Comparison of ENCODE assay signal across 7 mouse cellular contexts in the genomic region with DNA sequence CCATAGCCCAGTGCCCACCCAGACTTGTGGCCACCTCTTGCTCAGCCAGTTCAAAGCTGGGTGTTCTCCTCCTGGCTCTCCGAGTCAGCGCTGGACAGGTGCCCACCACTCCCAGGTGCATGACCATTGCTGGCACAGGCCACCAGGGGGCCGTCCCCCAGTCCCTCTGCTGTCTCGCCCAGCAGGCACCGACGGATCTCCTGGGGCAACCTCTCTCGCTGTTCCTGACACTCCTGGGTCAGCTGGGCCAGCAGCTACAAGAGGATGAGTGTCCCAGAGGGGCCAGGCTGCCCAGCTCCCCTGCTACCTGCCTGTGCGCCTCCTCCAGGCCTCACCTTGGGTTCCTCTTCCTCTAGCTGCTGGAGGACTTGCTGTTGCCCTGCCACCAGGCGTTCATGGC. TPM values are rescaled to one million over a fixed set of nuclear protein-coding genes. Genes with fewer than 3 reads are reported as not detected.
DNase-seq lines count a peak whose midpoint lies in the region; ATAC-seq and TF ChIP-seq lines count a peak whose summit lies in the region.

No protein-coding gene starts in this region.

- DNase-seq in kidney, adult 11 months, result peak; percentile 65
- peak; percentile 18 for DNase-seq in MEL (ENCODE audit: low read depth, low spot score)
- peak; percentile 34 to 71 for DNase-seq in cerebellum, postnatal 25 days
- DNase-seq in lung, postnatal 14 days, result peak; percentile 75
- DNase-seq in gastrocnemius, postnatal 36 days, result no peak

- H3K27ac ChIP-seq in kidney, embryonic 14.5 days (ENCODE audit: low read depth, low read length), result no peak overlapping the region
- H3K27ac ChIP-seq in MEL (ENCODE audit: control insufficient read depth, low read depth, low read length), result no peak overlapping the region

- no peak for TF ChIP-seq RAD21 in MEL (IDR thresholded peaks at IDR 0.05; ENCODE audit: low read depth, low read length)

- H3K4me2 ChIP-seq in kidney, embryonic 14.5 days (replicated peaks; ENCODE audit: low read depth, low read length), result no peak overlapping the region

- no peak overlapping the region for H3K9ac ChIP-seq in kidney, embryonic 14.5 days (ENCODE audit: low read depth, low read length)
- H3K9ac ChIP-seq in MEL (ENCODE audit: control insufficient read depth, low read depth, low read length, poor library complexity, severe bottlenecking), result no peak overlapping the region

- intact Hi-C loops in gastrocnemius, postnatal 36 days (cut with DNase I), result loop anchor here (2.0 kb wide), 1 partner anchor 13 kb away; a partner anchor contains a TSS

- H3K4me3 ChIP-seq in kidney, embryonic 14.5 days (ENCODE audit: low read length), result no peak overlapping the region
- no peak overlapping the region for H3K4me3 ChIP-seq in MEL (ENCODE audit: control insufficient read depth in 1 of 2, insufficient read depth in 1 of 2, low read depth in 2 of 2, low read length in 2 of 2)

- H3K9me3 ChIP-seq in kidney, embryonic 14.5 days (ENCODE audit: control insufficient read depth, low read length), result no peaks in the 10 kb centered on the region
- H3K9me3 ChIP-seq in MEL (replicated peaks; ENCODE audit: insufficient read depth, low read length), result no peaks in the 10 kb centered on the region

- no peak for TF ChIP-seq EP300 in MEL (IDR thresholded peaks at IDR 0.05; ENCODE audit: low read depth in 1 of 2, low read length in 2 of 2)

- ATAC-seq in kidney, embryonic 14.5 days (ENCODE audit: low FRiP score, low TSS enrichment), result no peak
- no peak for ATAC-seq in megakaryocyte progenitor cell, adult 5-6 weeks (replicated peaks; ENCODE audit: poor library complexity)

- H3K79me2 ChIP-seq in MEL (ENCODE audit: control insufficient read depth, insufficient read depth, low read length, poor library complexity), result peaks cover 1% of the 10 kb centered on the region; the same call in 1 of the 2 replicates

- 54% methylated on average over 9 of the region's 9 CpGs for WGBS in kidney, embryonic 14.5 days

- no peaks in the 10 kb centered on the region for H3K27me3 ChIP-seq in kidney, embryonic 14.5 days (ENCODE audit: control insufficient read depth, insufficient read depth, low read length)
- no peaks in the 10 kb centered on the region for H3K27me3 ChIP-seq in MEL (ENCODE audit: control insufficient read depth in 1 of 2, insufficient read depth in 2 of 2, low read length in 2 of 2)

- no peak for TF ChIP-seq POLR2A in MEL (IDR thresholded peaks at IDR 0.05; ENCODE audit: control insufficient read depth in 1 of 2, insufficient read depth in 1 of 2, low read depth in 1 of 2, low read length in 2 of 2, poor library complexity in 1 of 2)

- H3K4me1 ChIP-seq in kidney, embryonic 14.5 days (ENCODE audit: control insufficient read depth, insufficient read depth, low read length), result peaks cover 15% of the 10 kb centered on the region
- 0 out of 4 replicates have a peak, but pooled peaks cover 0 to 6% of the 10 kb centered on the region in 2 experiments for H3K4me1 ChIP-seq in MEL (ENCODE audit: control insufficient read depth in 1 of 2, insufficient read depth in 2 of 2, low read length in 2 of 2)

- peaks cover 55% of the 10 kb centered on the region for H3K36me3 ChIP-seq in kidney, embryonic 14.5 days (ENCODE audit: control insufficient read depth, insufficient read depth, low read length)
- H3K36me3 ChIP-seq in MEL (ENCODE audit: control insufficient read depth in 1 of 2, insufficient read depth in 2 of 2, low read length in 2 of 2), result peaks cover 2 to 6% of the 10 kb centered on the region in 2 experiments; a peak in 2 of 4 replicates

- peak; percentile 21 to 49 (median 37); a peak in 4 of 6 replicates for TF ChIP-seq CTCF in MEL (IDR thresholded peaks at IDR 0.05 in 2 of 3, conservative IDR thresholded peaks at IDR 0.05 in 1 of 3; ENCODE audit: control insufficient read depth in 1 of 3, insufficient read depth in 1 of 3, low read depth in 2 of 3, low read length in 3 of 3, poor library complexity in 1 of 3, severe bottlenecking in 1 of 3)

TF ChIP-seq in MEL, 35 proteins besides CTCF, POLR2A, EP300 and RAD21:
- no peak for TF ChIP-seq GATA1 (IDR thresholded peaks at IDR 0.05; ENCODE audit: low read depth, low read length)
- no peak for TF ChIP-seq ZNF384 (IDR thresholded peaks at IDR 0.05; ENCODE audit: low read depth, low read length)
- TF ChIP-seq BHLHE40 (IDR thresholded peaks at IDR 0.05; ENCODE audit: borderline replicate concordance, low read depth, low read length), result no peak
- no peak for TF ChIP-seq ZKSCAN1 (IDR thresholded peaks at IDR 0.05; ENCODE audit: low read depth, low read length)
- no peak for TF ChIP-seq UBTF (IDR thresholded peaks at IDR 0.05; ENCODE audit: borderline replicate concordance, insufficient read depth, low read depth, low read length)
- no peak for TF ChIP-seq TAL1 (IDR thresholded peaks at IDR 0.05; ENCODE audit: low read length)
- no peak for TF ChIP-seq CHD2 (IDR thresholded peaks at IDR 0.05; ENCODE audit: low read length)
- no peak for TF ChIP-seq TCF12 (IDR thresholded peaks at IDR 0.05; ENCODE audit: low read depth, low read length)
- no peak for TF ChIP-seq USF1 (IDR thresholded peaks at IDR 0.05; ENCODE audit: low read depth, low read length)
- TF ChIP-seq MAFK (IDR thresholded peaks at IDR 0.05; ENCODE audit: borderline replicate concordance, low read depth, low read length), result no peak
- no peak for TF ChIP-seq MEF2A (IDR thresholded peaks at IDR 0.05; ENCODE audit: extremely low read depth, insufficient replicate concordance, low read depth, low read length, poor library complexity, severe bottlenecking)

RNA-seq across cellular contexts. Expression of a gene that starts 11.8 kb away (rescaled TPM):
- polyA plus RNA-seq in kidney, embryonic 14.5 days (2014; fragmentation: Nextera tagmentation; extraction: Ambion mirVana), result 23.3 and 27.4 TPM in 2 replicates
- 21.3 and 27.1 TPM in 2 replicates for total RNA-seq in MEL (2012; rRNA removed)
- 10 to 100 TPM in 1 of 2 experiments, not detected in 1; 35.3 TPM for polyA plus RNA-seq in MEL (2012; ENCODE audit: insufficient read depth in 1 of 2, insufficient read length in 2 of 2, low read depth in 1 of 2, low replicate concordance in 2 of 2, missing spikeins in 1 of 2)
- total RNA-seq in megakaryocyte progenitor cell, adult 5-6 weeks (2015), result 9.4 and 13.1 TPM in 2 replicates
- 14.0 and 20.3 TPM in 2 replicates for total RNA-seq in megakaryocyte progenitor cell, adult 5-6 weeks (2017)
- total RNA-seq in gastrocnemius, postnatal 36 days (2021), result 1 to 10 TPM; 9.4 to 9.7 TPM

RNA-seq across cellular contexts. Expression of a gene that starts 12.4 kb away (rescaled TPM):
- polyA plus RNA-seq in kidney, embryonic 14.5 days (2014; fragmentation: Nextera tagmentation; extraction: Ambion mirVana), result 65.5 and 70.9 TPM in 2 replicates
- 37.7 and 51.7 TPM in 2 replicates for total RNA-seq in MEL (2012; rRNA removed)
- polyA plus RNA-seq in MEL (2012; ENCODE audit: insufficient read depth in 1 of 2, insufficient read length in 2 of 2, low read depth in 1 of 2, low replicate concordance in 2 of 2, missing spikeins in 1 of 2), result 10 to 100 TPM in 1 of 2 experiments, not detected in 1; 69.7 TPM
- total RNA-seq in megakaryocyte progenitor cell, adult 5-6 weeks (2015), result 13.4 and 14.1 TPM in 2 replicates
- total RNA-seq in megakaryocyte progenitor cell, adult 5-6 weeks (2017), result 43.1 and 56.3 TPM in 2 replicates
- 10 to 100 TPM; 10.7 to 14.1 TPM for total RNA-seq in gastrocnemius, postnatal 36 days (2021)

RNA-seq across cellular contexts. Expression of a gene that starts 19.7 kb away (rescaled TPM):
- 0.12 and 0.51 TPM in 2 replicates for polyA plus RNA-seq in kidney, embryonic 14.5 days (2014; fragmentation: Nextera tagmentation; extraction: Ambion mirVana)
- total RNA-seq in MEL (2012; rRNA removed), result 0.15 TPM in 1 of 2 replicates, not detected in the other
- polyA plus RNA-seq in MEL (2012; ENCODE audit: insufficient read depth in 1 of 2, insufficient read length in 2 of 2, low read depth in 1 of 2, low replicate concordance in 2 of 2, missing spikeins in 1 of 2), result 1 to 10 TPM in 1 of 2 experiments, not detected in 1; 1.8 TPM
- not detected in 2 replicates for total RNA-seq in megakaryocyte progenitor cell, adult 5-6 weeks (2015)
- not detected in 2 replicates for total RNA-seq in megakaryocyte progenitor cell, adult 5-6 weeks (2017)
- not detected for total RNA-seq in gastrocnemius, postnatal 36 days (2021)

RNA-seq across cellular contexts. Expression of a gene that starts 20.7 kb away (rescaled TPM):
- 202 and 254 TPM in 2 replicates for polyA plus RNA-seq in kidney, embryonic 14.5 days (2014; fragmentation: Nextera tagmentation; extraction: Ambion mirVana)
- total RNA-seq in MEL (2012; rRNA removed), result 448 and 467 TPM in 2 replicates
- 100 to 1,000 TPM in 1 of 2 experiments, not detected in 1; 349 TPM for polyA plus RNA-seq in MEL (2012; ENCODE audit: insufficient read depth in 1 of 2, insufficient read length in 2 of 2, low read depth in 1 of 2, low replicate concordance in 2 of 2, missing spikeins in 1 of 2)
- total RNA-seq in megakaryocyte progenitor cell, adult 5-6 weeks (2015), result 190 and 236 TPM in 2 replicates
- 131 and 141 TPM in 2 replicates for total RNA-seq in megakaryocyte progenitor cell, adult 5-6 weeks (2017)
- total RNA-seq in gastrocnemius, postnatal 36 days (2021), result 100 to 1,000 TPM; 105 to 128 TPM

RNA-seq across cellular contexts. Expression of a gene that starts 22.2 kb away (rescaled TPM):
- 24.4 and 38.9 TPM in 2 replicates for polyA plus RNA-seq in kidney, embryonic 14.5 days (2014; fragmentation: Nextera tagmentation; extraction: Ambion mirVana)
- total RNA-seq in MEL (2012; rRNA removed), result 12.6 and 13.0 TPM in 2 replicates
- 10 to 100 TPM in 1 of 2 experiments, not detected in 1; 30.8 TPM for polyA plus RNA-seq in MEL (2012; ENCODE audit: insufficient read depth in 1 of 2, insufficient read length in 2 of 2, low read depth in 1 of 2, low replicate concordance in 2 of 2, missing spikeins in 1 of 2)
- total RNA-seq in megakaryocyte progenitor cell, adult 5-6 weeks (2015), result 5.0 and 6.8 TPM in 2 replicates
- 7.3 and 7.6 TPM in 2 replicates for total RNA-seq in megakaryocyte progenitor cell, adult 5-6 weeks (2017)
- 10 to 100 TPM in 1 of 2 experiments, 1 to 10 TPM in 1; 8.1 to 10.7 TPM for total RNA-seq in gastrocnemius, postnatal 36 days (2021)

Comparison
In these comparisons a context has a peak if more than half of its experiments do, and no peak if none do; other contexts are left out.
1. DNase-seq: peak in kidney, adult 11 months (single experiment), MEL (single experiment), cerebellum, postnatal 25 days (2 of 2) and lung, postnatal 14 days (single experiment); none in gastrocnemius, postnatal 36 days (0 of 2).